ENCODE assay signal across 21 mouse cellular contexts in genomic region chr5:142641331-142642051, GRCm38 (mm10). TPM values are rescaled to one million over a fixed set of nuclear protein-coding genes. Genes with fewer than 3 reads are reported as not detected.
DNase-seq lines count a peak whose midpoint lies in the region; ATAC-seq lines count a peak whose summit lies in the region.
"Had no signal": no experiment of that assay in that cellular context is flagged by ENCODE, and none has a peak within 500 bp of the region (broad histone marks: within the 10 kb centered on the region; RNA-seq: fewer than 3 reads in every experiment).

No protein-coding gene starts in this region.

- WGBS in kidney, embryonic 15.5 days = 77% methylated on average over 6 of the region's 6 CpGs

- H3K4me2 ChIP-seq in kidney, embryonic 15.5 days = no peak overlapping the region
- H3K4me2 ChIP-seq: embryonic facial prominence, embryonic 12.5 days; limb, embryonic 12.5 days; liver, embryonic 13.5 days; lung, embryonic 15.5 days; midbrain, embryonic 12.5 days; neural tube, embryonic 12.5 days had no signal

- no peak for ATAC-seq in kidney, embryonic 15.5 days (replicated peaks; ENCODE audit: low FRiP score)
- peak; percentile 90 for ATAC-seq in CD4-positive, CD25-positive, alpha-beta regulatory T cell, adult 4 months
- ATAC-seq: forebrain, embryonic 14.5 days had no signal

- intact Hi-C loops in left cerebral cortex, postnatal 10 days (cut with DNase I) = no loop called here

- no peak overlapping the region for H3K27ac ChIP-seq in kidney, embryonic 15.5 days
- H3K27ac ChIP-seq: embryonic facial prominence, embryonic 12.5 days; hindbrain, embryonic 10.5 days; limb, embryonic 12.5 days; liver, embryonic 13.5 days; lung, embryonic 15.5 days; midbrain, embryonic 12.5 days; neural tube, embryonic 12.5 days had no signal

- H3K9ac ChIP-seq in kidney, embryonic 15.5 days = no peak overlapping the region
- H3K9ac ChIP-seq: embryonic facial prominence, embryonic 12.5 days; limb, embryonic 12.5 days; liver, embryonic 13.5 days; lung, embryonic 15.5 days; midbrain, embryonic 12.5 days; neural tube, embryonic 12.5 days had no signal

- peak; percentile 34 to 44 for DNase-seq in kidney, adult 8-10 months
- DNase-seq in A20 (ENCODE audit: low read depth, low spot score) = peak; percentile 80
- peak; percentile 30 for DNase-seq in kidney, postnatal 14 days
- no peak for DNase-seq in left cerebral cortex, postnatal 10 days (ENCODE audit: extremely low spot score in 1 of 2, low spot score in 2 of 2)
- DNase-seq in ovary, postnatal 14 days (ENCODE audit: low spot score) = no peak
- DNase-seq in cerebellum, postnatal 14 days = no peak
- DNase-seq: adrenal gland, postnatal 25 days; cerebellum, adult 18-20 months; gastrocnemius, postnatal 36 days; liver, embryonic 13.5 days; thymus, postnatal 14 days had no signal

- no peaks in the 10 kb centered on the region for H3K9me3 ChIP-seq in kidney, embryonic 15.5 days (replicated peaks)
- H3K9me3 ChIP-seq: embryonic facial prominence, embryonic 12.5 days; G1E; hindbrain, embryonic 10.5 days; limb, embryonic 12.5 days; liver, embryonic 13.5 days; lung, embryonic 15.5 days; midbrain, embryonic 12.5 days; neural tube, embryonic 12.5 days had no signal

- H3K27me3 ChIP-seq in kidney, embryonic 15.5 days = no peaks in the 10 kb centered on the region
- H3K27me3 ChIP-seq: embryonic facial prominence, embryonic 12.5 days; limb, embryonic 12.5 days; liver, embryonic 13.5 days; lung, embryonic 15.5 days; midbrain, embryonic 12.5 days; neural tube, embryonic 12.5 days had no signal

- no peaks in the 10 kb centered on the region for H3K4me1 ChIP-seq in kidney, embryonic 15.5 days
- H3K4me1 ChIP-seq: embryonic facial prominence, embryonic 12.5 days; limb, embryonic 12.5 days; lung, embryonic 15.5 days; neural tube, embryonic 12.5 days had no signal

- no peak overlapping the region for H3K4me3 ChIP-seq in kidney, embryonic 15.5 days (replicated peaks)
- H3K4me3 ChIP-seq: embryonic facial prominence, embryonic 12.5 days; hindbrain, embryonic 10.5 days; limb, embryonic 12.5 days; liver, embryonic 13.5 days; lung, embryonic 15.5 days; midbrain, embryonic 12.5 days; neural tube, embryonic 12.5 days had no signal

- peaks cover 61% of the 10 kb centered on the region for H3K36me3 ChIP-seq in kidney, embryonic 15.5 days

RNA-seq across cellular contexts. Expression of gene Wipi2, which starts 14.0 kb away (rescaled TPM):
- polyA plus RNA-seq in kidney, embryonic 15.5 days (2015; fragmentation: Nextera tagmentation; extraction: Ambion mirVana) = 50.0 and 51.6 TPM in 2 replicates
- polyA plus RNA-seq in CD4-positive, CD25-positive, alpha-beta regulatory T cell, adult 4 months (2017; shearing (Covaris generic)) = 10 to 100 TPM; 17.2 to 20.1 TPM
- total RNA-seq in left cerebral cortex, postnatal 10 days (2021) = 10 to 100 TPM; 79.9 to 87.7 TPM

RNA-seq across cellular contexts. Expression of gene Mmd2, which starts 32.9 kb away (rescaled TPM):
- polyA plus RNA-seq in kidney, embryonic 15.5 days (2015; fragmentation: Nextera tagmentation; extraction: Ambion mirVana) = 0.51 and 1.3 TPM in 2 replicates
- polyA plus RNA-seq in CD4-positive, CD25-positive, alpha-beta regulatory T cell, adult 4 months (2017; shearing (Covaris generic)) = not detected
- 100 to 1,000 TPM; 119 to 123 TPM for total RNA-seq in left cerebral cortex, postnatal 10 days (2021)
- total RNA-seq: gastrocnemius, postnatal 36 days had no signal
- polyA plus RNA-seq: G1E had no signal

RNA-seq across cellular contexts. Expression of gene Slc29a4, which starts 50.8 kb away (rescaled TPM):
- 4.6 and 6.4 TPM in 2 replicates for polyA plus RNA-seq in kidney, embryonic 15.5 days (2015; fragmentation: Nextera tagmentation; extraction: Ambion mirVana)
- polyA plus RNA-seq in CD4-positive, CD25-positive, alpha-beta regulatory T cell, adult 4 months (2017; shearing (Covaris generic)) = under 1 TPM in 1 of 2 experiments, not detected in 1; 0.11 TPM
- 10 to 100 TPM; 64.9 to 77.5 TPM for total RNA-seq in left cerebral cortex, postnatal 10 days (2021)
- polyA plus RNA-seq: G1E had no signal

Comparison
In these comparisons a context has a peak if more than half of its experiments do, and no peak if none do; other contexts are left out.
1. DNase-seq: peak in kidney, adult 8-10 months (2 of 2), A20 (single experiment) and kidney, postnatal 14 days (single experiment); none in left cerebral cortex, postnatal 10 days (0 of 2), ovary, postnatal 14 days (single experiment) and cerebellum, postnatal 14 days (0 of 2).